Mouse (Mus musculus) small intestine, adult 2 months (tissue): ENCODE data around the gene Ddr2.

Source experiments
- CTCF ChIP-seq: fragments of 200-500 bp; IDR thresholded peaks from 2 replicates; pipeline ENCODE4 v1.5.1; 2012; ENCODE audit warnings: low read depth, mild to moderate bottlenecking, control low read depth, inconsistent platforms, low read length, moderate library complexity, mixed read lengths; ENCODE audit not compliant: insufficient replicate concordance, insufficient read length; ENCODE audit errors: extremely low read depth
- POLR2A ChIP-seq: fragments of 200-500 bp; IDR thresholded peaks from 2 replicates; pipeline ENCODE4 v1.6.1; 2012; ENCODE audit warnings: low read depth, mild to moderate bottlenecking, control low read depth, inconsistent platforms, low read length, moderate library complexity

DNA sequence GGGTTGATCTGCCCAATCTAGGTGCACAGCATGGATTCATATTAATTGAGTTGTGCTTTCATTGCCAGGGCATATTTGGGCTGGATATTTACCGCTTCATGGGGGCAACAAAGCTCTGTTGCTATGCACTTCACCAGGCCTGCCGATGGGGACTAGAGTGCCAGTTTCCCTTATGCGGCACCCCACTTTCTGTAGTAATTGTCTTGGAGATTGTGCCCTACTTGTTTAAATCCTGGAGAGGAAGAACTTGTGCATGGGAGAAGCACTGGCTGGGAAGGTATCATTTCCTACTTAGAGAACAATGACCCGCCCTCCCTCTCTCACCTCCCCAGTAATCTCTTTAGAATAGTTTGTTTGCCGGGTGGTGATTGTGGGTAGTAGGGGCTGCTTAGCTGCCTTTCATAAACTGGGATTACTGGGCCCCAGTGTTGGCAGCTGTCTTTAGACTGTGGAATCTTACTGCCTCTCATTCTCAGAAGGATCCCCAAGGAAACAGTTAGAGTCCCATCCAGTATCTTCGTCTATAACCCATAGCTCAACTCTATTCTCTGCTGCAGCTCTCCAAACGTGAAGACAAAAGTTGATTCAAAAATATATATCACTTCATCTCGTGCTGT, 182.7 kb downstream of the Ddr2 start:
- TF ChIP-seq POLR2A (no peak), CTCF (no peak)
